Mouse (Mus musculus) midbrain, embryonic 16.5 days (tissue): ENCODE results near the gene Ugt1a5. TPM values are rescaled to one million over a fixed set of nuclear protein-coding genes. Genes with fewer than 3 reads are reported as not detected.

Source experiments
- ATAC-seq: fragments of 200-750 bp; cut with Nextera tagmentation; 2 replicates; pipeline ENCODE4 v1.8.0; 2017; ENCODE audit warnings: moderate TSS enrichment
- H3K27ac ChIP-seq: fragments of 300-500 bp; sonication (generic); 2 replicates; pipeline ENCODE4 v1.5.1; 2014; ENCODE audit warnings: mild to moderate bottlenecking, low read length, mixed read lengths
- H3K27me3 ChIP-seq: fragments of 300-500 bp; sonication (generic); 2 replicates; pipeline ENCODE4 v1.6.1; 2014; ENCODE audit warnings: low read depth, low read length, mixed read lengths; ENCODE audit not compliant: control insufficient read depth, insufficient read depth
- H3K36me3 ChIP-seq: fragments of 300-500 bp; sonication (generic); 2 replicates; pipeline ENCODE4 v1.6.1; 2014; ENCODE audit warnings: mild to moderate bottlenecking, low read length, moderate library complexity, mixed read lengths; ENCODE audit not compliant: control insufficient read depth, insufficient read depth
- H3K4me1 ChIP-seq: fragments of 300-500 bp; sonication (generic); 2 replicates; pipeline ENCODE4 v1.6.1; 2014; ENCODE audit warnings: mild to moderate bottlenecking, low read length, mixed read lengths; ENCODE audit not compliant: control insufficient read depth, insufficient read depth
- H3K4me2 ChIP-seq: fragments of 300-500 bp; sonication (generic); 2 replicates; pipeline ENCODE4 v1.6.1; 2014; ENCODE audit warnings: mild to moderate bottlenecking, low read length, mixed read lengths
- H3K4me3 ChIP-seq: fragments of 300-500 bp; sonication (generic); 2 replicates; pipeline ENCODE4 v1.5.1; 2014; ENCODE audit warnings: low read depth, mild to moderate bottlenecking, low read length, moderate library complexity, mixed read lengths
- H3K9ac ChIP-seq: fragments of 300-500 bp; sonication (generic); 2 replicates; pipeline ENCODE4 v1.6.1; 2014; ENCODE audit warnings: low read depth, low read length, mixed read lengths
- H3K9me3 ChIP-seq: fragments of 300-500 bp; sonication (generic); replicated peaks from 2 replicates; pipeline ENCODE4 v1.6.1; 2014; ENCODE audit warnings: mild to moderate bottlenecking, low read length, mixed read lengths; ENCODE audit not compliant: control insufficient read depth, poor library complexity, severe bottlenecking
- WGBS: fragments of 180-500 bp; shearing (Covaris S2); extraction: QIAGEN DNeasy Blood & Tissue Kit; methylation state at CpG from one replicate; pipeline ENCODE4 v1.1.7; 2014; 5-methylcytosine and 5-hydroxymethylcytosine counted together
- polyA plus RNA-seq: library from polyadenylated mRNA; unstranded; fragments of >200 nt; fragmentation: Nextera tagmentation; extraction: Ambion mirVana; gene quantifications from 2 replicates; pipeline ENCODE4 v1.2.1, GENCODE M21; 2015

Ugt1a5 gene
- polyA plus RNA-seq, 1 experiment from 2014 or later: not detected

DNA sequence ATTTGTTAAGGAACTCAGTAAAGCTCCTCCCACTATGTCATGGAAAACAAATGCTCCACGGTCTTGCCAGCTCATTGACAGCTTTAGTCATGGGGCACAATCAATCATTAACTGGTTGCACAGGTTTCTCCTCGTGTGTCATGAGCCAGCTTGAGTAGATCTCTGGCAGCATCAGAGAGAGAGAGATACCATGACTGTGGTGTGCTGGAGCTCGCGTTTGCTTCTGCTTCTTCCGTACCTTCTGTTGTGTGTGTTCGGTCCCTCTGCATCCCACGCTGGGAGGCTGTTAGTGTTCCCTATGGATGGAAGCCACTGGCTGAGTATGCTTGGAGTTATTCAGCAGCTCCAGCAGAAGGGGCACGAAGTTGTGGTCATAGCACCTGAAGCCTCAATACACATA, 46.0 kb downstream of the Ugt1a5 start, which contains the start of gene Ugt1a1:
Gene Ugt1a1 (plus strand): TSS at position 148 of the 400 bp plus-strand sequence.
- Histone ChIP-seq H3K27ac (no peak within 1 kb of the TSS), H3K4me3 (no peak within 1 kb of the TSS), H3K27me3 (no peaks in the 10 kb centered on the region), H3K4me1 (no peaks in the 10 kb centered on the region), H3K9ac (no peak within 1 kb of the TSS), H3K4me2 (no peak within 1 kb of the TSS), H3K9me3 (peaks cover 52% of the 10 kb centered on the region), H3K36me3 (no peaks in the 10 kb centered on the region)
- WGBS: 69% methylated on average over 8 of the region's 8 CpGs
- ATAC-seq: peak; percentile 34; the same call in 1 of the 2 replicates

DNA sequence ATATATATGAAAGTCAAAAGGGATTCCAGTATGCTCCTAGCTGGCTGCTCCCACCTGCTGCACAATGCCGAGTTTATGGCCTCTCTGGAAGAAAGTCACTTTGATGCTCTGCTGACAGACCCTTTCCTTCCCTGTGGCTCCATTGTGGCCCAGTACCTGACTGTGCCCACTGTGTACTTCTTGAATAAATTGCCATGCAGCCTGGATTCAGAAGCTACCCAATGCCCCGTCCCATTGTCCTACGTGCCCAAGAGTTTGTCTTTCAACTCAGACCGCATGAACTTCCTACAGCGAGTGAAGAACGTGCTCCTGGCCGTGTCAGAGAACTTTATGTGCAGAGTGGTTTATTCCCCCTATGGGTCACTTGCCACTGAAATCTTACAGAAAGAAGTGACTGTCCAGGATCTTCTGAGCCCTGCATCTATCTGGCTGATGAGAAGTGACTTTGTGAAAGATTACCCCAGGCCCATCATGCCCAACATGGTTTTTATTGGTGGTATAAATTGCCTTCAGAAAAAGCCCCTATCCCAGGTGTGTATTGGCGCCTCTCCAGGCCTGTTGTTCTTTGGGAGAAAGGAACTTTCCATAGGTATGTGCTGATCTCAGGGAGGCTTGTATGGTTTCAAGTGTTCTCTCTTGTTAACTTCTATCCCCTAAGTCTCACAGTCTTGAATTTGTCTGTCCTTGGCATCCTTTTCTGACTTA, 46.7 kb downstream of the Ugt1a5 start:
- peaks cover 59% of the 10 kb centered on the region for H3K9me3 ChIP-seq
- no peaks in the 10 kb centered on the region for H3K4me1 ChIP-seq
- H3K36me3 ChIP-seq: no peaks in the 10 kb centered on the region
- WGBS: 60% methylated on average over 8 of the region's 8 CpGs
- ATAC-seq: 0 out of 2 replicates have a peak, but pooled peaks have one; percentile 18
- no peak overlapping the region for H3K4me2 ChIP-seq
- no peak overlapping the region for H3K27ac ChIP-seq
- no peak overlapping the region for H3K4me3 ChIP-seq
- no peak overlapping the region for H3K9ac ChIP-seq
- no peaks in the 10 kb centered on the region for H3K27me3 ChIP-seq

DNA sequence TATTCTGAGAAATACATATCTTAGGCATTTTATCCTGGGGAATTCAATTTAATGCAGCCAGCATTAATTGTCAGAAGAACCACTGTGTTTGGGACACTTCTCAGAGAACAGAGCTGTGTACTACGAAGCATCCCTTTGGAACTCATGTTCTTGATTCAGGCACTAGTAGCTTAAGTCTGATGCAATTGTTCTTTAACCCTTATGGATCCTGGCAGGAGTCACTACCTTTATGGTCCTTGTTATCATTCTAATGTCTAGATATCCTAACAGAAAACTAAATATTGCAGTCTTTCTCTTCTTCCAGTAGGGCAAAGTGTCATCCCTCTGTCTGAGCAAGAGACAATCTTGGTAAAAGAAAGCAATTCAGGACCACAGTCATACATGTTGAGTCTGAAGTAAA, 47.2 kb downstream of the Ugt1a5 start:
- Histone ChIP-seq H3K4me3 (no peak overlapping the region), H3K9ac (no peak overlapping the region), H3K4me1 (no peaks in the 10 kb centered on the region), H3K27ac (no peak overlapping the region), H3K4me2 (no peak overlapping the region), H3K9me3 (peaks cover 62% of the 10 kb centered on the region), H3K27me3 (no peaks in the 10 kb centered on the region), H3K36me3 (no peaks in the 10 kb centered on the region)
- no peak for ATAC-seq
- WGBS: 74% methylated on average over 1 of the region's 1 CpGs

DNA sequence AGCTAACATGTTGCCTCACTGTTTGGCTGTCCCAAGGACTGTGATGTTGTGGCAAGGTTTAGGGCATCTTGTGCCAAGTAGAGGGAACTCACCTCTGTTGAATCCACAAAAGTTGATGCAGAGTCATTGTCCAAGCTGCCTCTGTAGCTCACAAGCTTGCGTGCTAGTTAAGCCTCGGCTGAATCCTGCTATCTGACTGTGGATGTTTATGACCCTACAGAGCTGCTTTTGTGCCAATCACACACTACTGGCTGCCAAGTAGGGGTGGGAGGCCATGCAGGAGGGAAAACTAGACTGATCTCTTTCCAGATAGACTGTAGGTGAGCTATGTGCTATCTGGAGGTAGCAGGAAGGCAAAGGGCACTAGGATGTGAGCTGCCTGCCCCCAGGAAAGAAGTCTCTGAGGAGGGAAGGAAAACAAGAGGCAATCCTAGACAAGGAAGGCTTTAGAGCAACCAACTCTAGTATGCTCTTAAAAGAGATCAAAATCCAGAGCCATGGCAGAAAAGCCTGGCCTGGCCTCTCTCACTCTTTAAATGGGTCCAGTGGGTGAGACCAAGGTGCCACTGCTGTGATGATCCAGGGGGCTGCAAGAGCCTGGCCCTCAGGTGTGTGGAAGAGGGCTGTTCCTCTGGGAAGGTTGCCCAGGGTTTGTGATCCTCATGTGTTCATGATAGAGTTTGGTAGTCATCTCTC, 48.1 kb downstream of the Ugt1a5 start:
- Histone ChIP-seq H3K4me1 (no peaks in the 10 kb centered on the region), H3K9me3 (peaks cover 62% of the 10 kb centered on the region), H3K4me3 (no peak overlapping the region), H3K36me3 (no peaks in the 10 kb centered on the region), H3K4me2 (no peak overlapping the region), H3K27ac (no peak overlapping the region), H3K27me3 (no peaks in the 10 kb centered on the region), H3K9ac (no peak overlapping the region)
- 81% methylated on average over 2 of the region's 2 CpGs for WGBS
- no peak for ATAC-seq

DNA sequence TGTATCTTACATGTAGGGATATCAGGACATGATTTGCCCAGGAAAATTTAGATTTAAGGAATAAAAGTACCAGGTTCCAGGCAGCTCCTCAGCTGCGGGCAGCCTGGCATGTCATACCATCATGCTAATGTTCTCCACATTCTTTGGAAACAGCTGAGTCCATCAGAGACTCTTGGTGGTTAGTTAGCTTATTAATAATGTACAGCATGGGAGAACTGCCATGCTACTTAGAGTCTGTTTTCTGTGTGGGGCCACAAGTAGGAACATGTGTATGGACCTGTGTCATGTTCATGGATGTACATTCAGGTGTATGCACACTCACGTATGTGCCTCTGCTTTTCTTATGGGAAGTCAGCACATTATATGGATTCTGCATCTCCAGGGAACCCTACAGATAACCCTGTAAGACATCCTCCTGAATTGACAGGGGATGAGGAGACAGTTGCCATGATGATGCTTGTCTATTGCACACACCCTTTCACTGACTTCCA, 48.7 kb downstream of the Ugt1a5 start:
- ATAC-seq: no peak
- no peak overlapping the region for H3K27ac ChIP-seq
- no peaks in the 10 kb centered on the region for H3K36me3 ChIP-seq
- H3K4me3 ChIP-seq: no peak overlapping the region
- 77% methylated on average over 2 of the region's 2 CpGs for WGBS
- no peak overlapping the region for H3K9ac ChIP-seq
- H3K9me3 ChIP-seq: peaks cover 62% of the 10 kb centered on the region
- no peaks in the 10 kb centered on the region for H3K4me1 ChIP-seq
- no peak overlapping the region for H3K4me2 ChIP-seq
- H3K27me3 ChIP-seq: no peaks in the 10 kb centered on the region

DNA sequence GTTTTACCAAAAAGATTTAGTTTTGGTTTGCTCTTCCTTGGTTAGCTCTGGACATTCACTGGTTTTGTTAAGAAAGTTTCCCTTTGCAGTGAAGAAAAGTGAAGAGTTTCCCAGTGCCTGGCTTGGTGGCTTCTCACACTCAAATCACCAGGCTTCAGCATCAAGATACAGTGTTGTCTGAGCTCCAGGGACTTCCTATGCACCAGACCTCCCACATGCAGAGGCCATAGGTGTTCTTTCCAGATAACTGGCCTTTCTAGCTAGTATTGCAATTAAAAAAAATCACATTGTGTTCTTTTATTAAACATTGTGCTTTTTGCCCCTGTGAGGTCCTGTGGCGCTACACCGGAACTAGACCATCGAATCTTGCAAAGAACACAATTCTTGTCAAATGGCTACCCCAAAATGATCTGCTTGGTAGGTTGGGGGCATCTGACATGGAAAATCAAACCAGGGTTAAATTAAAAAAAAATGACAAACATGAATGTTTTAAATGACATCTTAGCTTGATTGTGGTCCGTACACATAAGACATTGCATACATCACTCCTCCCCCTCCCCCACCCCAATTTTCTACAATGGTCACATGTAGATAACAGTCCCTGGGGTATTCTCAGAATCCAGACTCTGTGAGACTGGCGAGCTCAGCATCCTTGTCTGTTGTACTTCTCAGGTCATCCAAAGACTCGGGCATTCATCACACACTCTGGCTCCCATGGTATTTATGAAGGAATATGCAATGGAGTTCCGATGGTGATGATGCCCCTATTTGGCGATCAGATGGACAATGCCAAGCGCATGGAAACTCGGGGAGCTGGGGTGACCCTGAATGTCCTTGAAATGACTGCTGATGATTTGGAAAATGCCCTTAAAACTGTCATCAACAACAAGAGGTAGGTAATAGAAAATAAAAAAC, 49.9 kb downstream of the Ugt1a5 start:
- 73% methylated on average over 10 of the region's 10 CpGs for WGBS
- Histone ChIP-seq H3K36me3 (no peaks in the 10 kb centered on the region), H3K27ac (no peak overlapping the region), H3K9ac (no peak overlapping the region), H3K4me2 (no peak overlapping the region), H3K4me3 (no peak overlapping the region), H3K9me3 (peaks cover 62% of the 10 kb centered on the region), H3K4me1 (no peaks in the 10 kb centered on the region), H3K27me3 (no peaks in the 10 kb centered on the region)
- ATAC-seq: no peak

DNA sequence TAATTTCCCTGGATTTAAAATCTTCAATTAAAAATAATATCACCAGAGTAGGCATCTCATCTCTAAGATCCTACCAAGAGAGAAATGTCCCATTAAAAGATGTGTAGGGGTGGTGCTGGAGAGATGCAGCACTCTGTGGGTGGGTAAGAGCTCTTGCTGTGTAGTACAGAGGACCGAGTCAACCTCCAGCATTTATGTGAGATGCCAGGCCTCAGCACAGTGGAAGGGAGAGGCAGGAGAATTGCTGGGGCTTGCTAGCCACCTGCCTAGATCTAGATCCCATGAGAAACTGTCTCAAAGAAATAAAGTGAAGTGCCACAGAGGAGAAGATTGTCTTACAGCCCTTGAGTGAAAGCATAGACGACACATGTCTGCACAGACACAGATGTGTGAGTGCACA, 50.7 kb downstream of the Ugt1a5 start:
- Histone ChIP-seq H3K4me3 (no peak overlapping the region), H3K27ac (no peak overlapping the region), H3K9me3 (peaks cover 58% of the 10 kb centered on the region), H3K4me2 (no peak overlapping the region), H3K27me3 (no peaks in the 10 kb centered on the region), H3K4me1 (no peaks in the 10 kb centered on the region), H3K36me3 (no peaks in the 10 kb centered on the region), H3K9ac (no peak overlapping the region)
- 49% methylated on average over 2 of the region's 2 CpGs for WGBS
- ATAC-seq: no peak

DNA sequence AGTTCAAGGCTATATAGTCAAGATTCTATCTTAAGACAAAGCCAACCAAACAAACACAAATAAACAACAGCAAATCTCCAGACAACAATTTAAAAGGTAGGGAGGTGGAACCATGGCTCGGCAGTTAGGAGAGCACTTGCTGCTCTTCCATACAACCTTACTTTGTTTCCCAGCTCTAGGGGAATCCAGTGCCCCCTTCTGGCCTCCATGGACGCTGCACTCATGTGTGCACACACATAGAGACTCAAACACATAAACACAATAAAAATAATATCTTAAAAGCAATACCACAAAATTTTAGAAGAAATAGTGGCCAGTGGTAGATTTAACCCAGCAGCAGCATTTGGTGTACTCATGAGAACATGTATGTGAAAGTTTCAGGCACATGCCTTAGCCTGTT, 51.3 kb downstream of the Ugt1a5 start:
- no peaks in the 10 kb centered on the region for H3K27me3 ChIP-seq
- H3K4me1 ChIP-seq: no peaks in the 10 kb centered on the region
- no peak overlapping the region for H3K4me2 ChIP-seq
- WGBS: 61% methylated on average over 2 of the region's 2 CpGs
- H3K9ac ChIP-seq: no peak overlapping the region
- no peak overlapping the region for H3K27ac ChIP-seq
- ATAC-seq: no peak
- peaks cover 54% of the 10 kb centered on the region for H3K9me3 ChIP-seq
- no peak overlapping the region for H3K4me3 ChIP-seq
- H3K36me3 ChIP-seq: no peaks in the 10 kb centered on the region
